Mouse (Mus musculus) left cerebral cortex, adult 9 months (tissue): ENCODE results near the gene Npas1.

Experiments
- DNase-seq, 2 experiments: peaks; one replicate each; pipeline ENCODE4 v3.0.0; 2022; ENCODE audit warnings: low spot score in 2 of 2

Npas1 gene

DNA sequence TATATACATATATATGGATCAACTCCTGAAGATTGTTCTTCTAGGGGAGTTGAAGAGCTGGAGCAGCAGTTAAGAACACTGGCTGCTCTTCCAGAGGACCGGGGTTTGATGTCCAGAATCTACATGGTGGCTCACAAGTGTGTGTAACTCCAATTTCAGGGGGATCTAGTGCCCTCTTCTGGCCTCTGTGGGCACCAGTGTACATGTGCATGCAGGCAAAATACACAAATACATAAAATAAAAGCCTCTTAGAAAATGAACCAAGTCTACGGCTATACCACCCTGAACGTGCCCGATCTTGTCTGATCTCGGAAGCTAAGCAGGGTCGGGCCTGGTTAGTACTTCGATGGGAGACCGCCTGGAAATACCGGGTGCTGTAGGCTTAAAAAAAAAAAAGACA lies 6.0 kb downstream of the Npas1 start:
- DNase-seq = no peak

DNA sequence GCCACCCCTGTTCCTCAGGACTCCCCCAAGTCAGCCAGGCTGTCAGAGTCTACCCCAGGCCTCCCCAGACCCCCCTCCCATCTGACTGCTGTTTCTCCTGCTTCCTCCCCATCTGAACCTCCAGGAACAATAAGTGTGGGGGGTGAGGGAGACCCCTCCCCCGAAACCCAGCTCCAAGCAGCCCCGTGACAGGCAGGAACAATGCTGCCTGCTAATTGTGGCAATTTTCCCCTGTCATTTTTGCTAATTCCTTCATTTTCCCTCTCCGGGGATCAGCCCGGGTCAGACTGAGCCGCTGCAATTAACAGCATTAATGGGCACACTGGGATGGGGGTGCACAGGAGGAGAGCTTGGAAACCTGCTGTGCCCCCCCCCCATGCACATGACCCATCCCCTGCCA lies 9.4 kb downstream of the Npas1 start:
- DNase-seq = no peak

DNA sequence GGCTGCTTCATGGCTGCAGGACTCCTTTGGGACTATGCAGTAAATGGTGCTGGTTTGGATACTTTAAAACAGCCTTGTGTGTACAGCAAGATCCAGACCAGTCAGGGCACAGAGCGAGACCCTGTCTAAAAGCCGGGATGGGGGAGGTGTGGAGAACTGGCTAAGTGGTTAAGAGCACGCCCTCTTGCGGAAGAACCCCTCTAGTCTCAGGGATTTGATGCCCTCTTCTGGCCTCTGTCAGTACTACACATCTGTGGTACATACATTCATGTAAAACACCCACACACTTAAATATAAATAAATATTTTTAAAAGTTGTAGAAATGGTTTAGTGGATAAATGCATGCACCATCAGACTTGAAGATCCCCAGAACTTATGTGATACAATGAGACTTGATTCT lies 11.0 kb downstream of the Npas1 start:
- no peak for DNase-seq

DNA sequence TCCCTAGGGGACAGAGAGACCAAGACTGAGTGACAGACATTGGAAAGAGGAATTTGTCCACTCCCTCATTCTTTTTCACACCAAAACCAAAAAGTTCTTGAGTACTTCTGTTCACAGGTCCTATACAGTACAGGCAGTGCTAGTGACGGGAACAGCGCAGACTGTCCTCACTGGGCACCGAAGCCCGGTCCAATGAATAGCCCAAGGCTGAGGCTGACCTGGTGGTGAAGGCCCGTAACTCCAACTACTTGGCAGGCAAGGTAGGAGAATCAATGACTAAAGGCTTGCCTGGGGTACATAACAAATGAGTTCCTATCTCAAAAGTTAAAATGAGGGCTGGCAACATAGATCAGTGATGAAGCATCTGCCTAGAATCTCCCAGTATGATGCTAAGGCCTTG lies 12.0 kb downstream of the Npas1 start:
- DNase-seq = no peak

DNA sequence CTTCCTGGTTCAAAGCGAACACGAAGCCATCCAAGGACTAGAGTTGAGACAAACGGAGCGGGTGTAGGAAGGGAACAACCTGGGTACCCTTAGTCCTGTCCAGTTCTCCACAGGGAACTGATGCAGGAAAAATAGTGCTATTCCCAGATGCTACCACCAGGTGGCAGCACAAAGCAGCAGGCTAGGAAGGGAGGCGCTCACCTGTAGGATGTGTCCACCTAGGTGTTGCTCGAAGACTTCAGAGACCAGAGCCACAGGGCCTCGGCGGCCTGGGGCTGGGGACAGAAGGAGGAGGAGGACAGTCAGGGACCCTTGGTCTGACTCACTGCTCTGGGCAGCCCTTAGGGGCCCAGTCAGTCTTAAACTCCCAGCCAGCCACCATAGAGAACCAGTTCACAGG lies 12.4 kb downstream of the Npas1 start:
- DNase-seq = peak in 1 of 2 experiments; percentile 69

DNA sequence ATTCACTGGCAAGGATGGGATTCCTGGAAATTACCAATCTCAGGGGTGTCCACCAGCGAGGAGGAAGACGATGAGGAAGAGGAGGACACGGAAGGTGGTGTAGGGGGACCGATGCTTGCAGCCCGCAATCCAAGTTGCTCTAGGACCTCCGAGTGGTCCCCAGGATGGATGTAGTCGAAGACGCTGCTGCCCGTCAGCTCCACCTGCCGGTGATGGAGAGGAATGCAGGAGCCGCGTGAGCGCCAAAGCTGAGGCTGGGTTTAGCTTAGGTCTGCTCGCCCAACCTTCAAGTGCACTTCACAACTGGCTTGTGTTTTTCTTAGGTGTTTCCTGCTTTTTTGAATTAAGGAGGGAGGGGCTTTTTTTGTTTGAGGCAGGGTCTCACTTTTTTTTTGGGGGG lies 14.3 kb downstream of the Npas1 start:
- DNase-seq = peak in 1 of 2 experiments; percentile 80

DNA sequence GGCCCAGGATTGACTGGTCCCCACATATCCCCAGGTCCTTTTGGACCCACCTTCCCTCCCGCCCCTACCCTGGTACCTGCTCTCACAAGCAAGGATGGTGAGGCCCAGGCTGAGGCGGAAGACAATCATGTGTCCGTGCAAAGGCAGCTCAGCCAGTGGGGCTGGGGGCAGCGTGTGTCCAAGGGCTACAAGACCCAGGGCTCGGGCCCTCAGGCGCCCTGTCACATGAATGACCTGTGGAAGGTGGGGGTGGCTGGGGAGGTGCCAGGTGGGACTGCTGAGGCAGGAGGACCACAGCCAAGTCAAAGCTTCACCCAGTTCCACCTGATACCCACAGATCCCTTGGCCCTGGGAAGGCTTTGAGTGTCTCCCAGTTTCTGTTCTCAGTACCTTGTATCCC lies 15.8 kb downstream of the Npas1 start:
- no peak for DNase-seq

DNA sequence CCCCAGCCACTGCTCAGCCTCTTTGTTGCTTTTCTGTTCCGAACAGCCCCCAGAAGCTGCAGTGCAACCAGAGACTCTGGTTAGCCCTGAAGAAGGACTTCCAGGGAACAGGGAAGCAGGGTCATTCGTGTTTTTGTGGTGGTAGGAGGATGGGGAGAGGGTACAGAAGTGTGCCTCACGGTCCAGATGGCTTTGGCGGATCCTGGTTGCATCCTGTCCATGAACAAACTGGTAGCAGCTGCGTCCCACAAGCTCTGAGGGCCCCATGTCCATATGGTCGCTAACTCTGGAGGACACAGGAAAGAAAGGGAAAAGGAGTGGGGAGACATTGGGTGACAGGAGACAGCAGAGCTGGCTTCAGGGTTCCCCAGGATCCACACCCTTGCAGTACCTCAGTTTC lies 16.4 kb downstream of the Npas1 start:
- no peak for DNase-seq

DNA sequence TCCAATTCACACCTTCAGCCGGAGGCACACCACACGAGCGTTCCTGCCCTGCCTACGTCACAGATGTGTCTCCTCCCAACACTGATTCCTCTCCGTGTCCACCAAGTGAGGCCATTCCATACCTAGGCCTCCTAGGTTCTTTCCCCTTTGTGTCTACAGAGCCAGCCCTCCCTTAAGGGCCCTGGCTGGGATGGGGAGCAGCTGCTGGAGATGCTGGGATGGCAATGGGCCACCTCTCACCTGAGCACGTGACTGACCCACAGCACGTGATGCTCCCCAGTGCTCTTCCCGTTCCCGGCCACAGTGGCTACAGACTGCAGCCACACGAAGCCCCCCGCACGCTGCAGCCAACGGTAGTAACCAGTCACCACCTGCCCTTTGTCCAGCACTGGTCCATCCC lies 17.0 kb downstream of the Npas1 start:
- DNase-seq = no peak

DNA sequence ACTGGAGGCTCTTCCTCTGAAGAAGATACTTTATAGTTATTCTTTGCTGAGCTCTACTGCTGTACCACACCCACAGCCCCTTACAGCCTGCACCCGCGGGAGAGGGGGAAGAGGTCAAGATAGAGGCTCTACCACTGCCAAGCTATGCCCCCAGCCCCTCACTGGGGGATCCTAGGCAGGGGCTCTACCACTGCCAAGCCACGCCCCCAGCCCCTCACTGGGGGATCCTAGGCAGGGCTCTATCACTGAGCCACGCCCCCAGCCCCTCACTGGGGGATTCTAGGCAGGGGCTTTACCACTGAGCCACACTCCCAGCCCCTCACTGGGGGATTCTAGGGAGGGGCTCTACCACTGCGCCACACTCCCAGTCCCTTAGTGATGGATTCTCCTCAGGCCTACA lies 21.2 kb downstream of the Npas1 start:
- DNase-seq = no peak

DNA sequence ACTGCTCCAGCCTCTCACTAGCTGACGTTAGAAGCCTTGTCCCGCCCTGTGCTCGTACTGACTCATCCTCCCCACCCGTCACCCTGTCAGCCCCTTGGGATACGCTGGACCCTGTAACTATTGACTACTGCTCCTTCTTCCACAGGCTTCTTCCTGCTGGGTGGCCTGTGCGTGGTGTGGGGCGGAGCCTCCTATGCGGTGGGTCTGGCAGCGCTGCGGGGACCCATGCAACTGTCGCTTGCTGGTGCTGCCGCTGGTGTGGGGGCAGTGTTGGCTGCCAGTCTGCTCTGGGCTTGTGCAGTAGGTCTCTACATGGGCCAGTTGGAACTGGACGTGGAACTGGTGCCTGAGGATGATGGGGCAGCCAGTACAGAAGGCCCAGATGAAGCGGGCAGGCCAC lies 22.5 kb downstream of the Npas1 start:
- DNase-seq = no peak

DNA sequence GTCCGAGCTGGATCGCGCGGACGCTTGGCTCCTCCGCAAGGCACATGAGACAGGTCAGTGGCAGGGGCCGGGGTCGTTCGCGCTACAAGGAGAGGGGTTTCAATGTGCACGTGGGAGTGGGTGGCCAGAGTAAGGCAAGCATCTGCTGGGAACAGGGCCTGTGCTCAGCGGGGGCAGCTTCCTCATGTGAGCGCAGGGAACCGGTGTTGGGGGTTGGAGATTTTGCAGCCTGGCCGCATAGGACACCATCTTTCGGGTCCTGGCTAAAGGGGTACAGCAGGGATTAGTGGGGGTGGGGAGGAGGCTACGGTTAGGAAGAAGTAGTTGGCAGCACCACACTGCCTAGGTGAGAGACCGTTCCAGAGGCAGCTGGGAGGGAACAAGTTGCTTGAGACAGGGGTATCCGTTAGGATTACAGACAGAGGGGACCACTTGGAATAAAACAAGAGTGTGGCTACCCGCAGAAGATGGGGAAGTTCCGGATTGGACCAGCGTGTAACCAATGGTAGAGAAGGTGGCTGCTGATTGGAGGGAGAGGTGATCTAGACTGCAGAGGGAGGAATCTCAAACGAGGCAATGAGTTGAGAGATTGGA lies 24.3 kb downstream of the Npas1 start:
- DNase-seq = peak; percentile 36 to 74

DNA sequence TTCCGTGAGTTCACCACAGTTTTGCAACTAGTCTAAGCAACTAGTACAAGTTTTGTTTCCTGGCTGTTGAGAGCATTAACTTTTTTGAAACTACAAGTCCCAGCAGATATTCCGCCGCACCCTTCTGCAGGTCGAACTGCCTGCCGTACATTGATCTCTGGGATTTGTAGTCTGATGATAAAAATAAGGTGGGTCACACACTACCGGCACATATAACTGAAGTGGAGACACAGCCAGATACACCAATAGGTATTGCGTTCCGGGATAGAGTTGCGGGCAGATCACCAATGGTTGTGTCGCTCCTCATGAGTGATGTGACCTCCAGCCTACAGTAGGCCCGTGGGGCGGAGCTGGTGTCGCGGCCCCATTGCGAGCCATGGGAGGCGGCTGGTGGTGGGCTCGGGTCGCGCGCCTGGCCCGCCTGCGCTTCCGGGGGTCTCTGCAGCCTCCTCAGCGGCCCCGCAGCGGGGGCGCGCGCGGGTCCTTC lies 24.9 kb downstream of the Npas1 start, which contains the start of gene Tmem160:
Tmem160 (plus strand) TSS at position 193 of the 487 bp plus-strand sequence.
- peak; percentile 93 to 95 for DNase-seq

DNA sequence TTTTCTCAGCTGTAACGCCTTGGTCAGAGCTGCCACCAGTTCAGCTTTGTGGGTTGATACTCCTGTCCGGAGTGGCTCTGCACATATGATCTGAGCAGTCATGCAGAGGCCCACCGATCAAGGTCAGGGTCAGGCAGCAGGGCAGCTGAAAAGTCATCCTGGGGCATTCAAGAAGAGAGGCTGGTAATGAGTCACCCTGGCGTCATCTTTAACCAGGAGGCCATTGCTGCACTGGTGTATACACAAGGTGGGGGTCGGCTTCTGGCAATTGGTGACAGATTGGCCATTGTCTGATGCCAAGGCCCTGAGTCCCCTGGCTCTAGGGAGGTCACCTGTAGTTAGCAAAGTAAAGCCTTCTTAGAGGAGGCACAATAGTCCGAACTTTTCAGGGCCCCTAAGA lies 25.9 kb downstream of the Npas1 start:
- DNase-seq = no peak

DNA sequence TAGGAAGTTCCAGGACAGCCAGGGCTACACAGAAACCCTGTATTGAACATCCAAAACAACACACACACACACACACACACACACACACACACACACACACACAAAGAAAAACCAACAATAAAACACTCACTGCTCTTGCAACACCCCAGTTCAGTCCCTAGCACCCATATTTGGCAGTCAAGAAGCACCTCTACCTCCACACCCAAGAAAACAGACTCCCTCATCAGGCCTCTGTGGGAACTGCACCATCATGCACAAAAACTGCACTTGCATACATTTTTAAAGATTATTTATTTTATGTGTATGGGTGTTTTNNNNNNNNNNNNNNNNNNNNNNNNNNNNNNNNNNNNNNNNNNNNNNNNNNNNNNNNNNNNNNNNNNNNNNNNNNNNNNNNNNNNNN lies 36.3 kb downstream of the Npas1 start:
- no peak for DNase-seq

DNA sequence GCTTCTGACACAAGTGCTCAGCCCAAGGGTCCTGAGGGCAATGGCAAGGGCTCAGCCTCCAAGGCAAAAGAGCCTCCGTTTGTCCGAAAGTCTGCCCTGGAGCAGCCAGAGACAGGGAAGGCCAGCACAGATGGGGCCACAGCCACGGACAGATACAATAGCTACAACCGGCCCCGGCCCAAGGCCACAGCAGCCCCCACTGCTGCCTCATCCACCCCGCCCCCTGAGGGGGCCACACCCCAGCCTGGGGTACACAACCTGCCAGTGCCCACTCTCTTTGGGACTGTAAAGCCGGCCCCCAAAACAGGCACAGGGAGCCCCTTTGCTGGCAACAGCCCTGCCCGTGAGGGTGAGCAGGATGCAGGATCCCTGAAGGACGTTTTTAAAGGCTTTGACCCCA lies 42.4 kb downstream of the Npas1 start:
- DNase-seq = no peak

DNA sequence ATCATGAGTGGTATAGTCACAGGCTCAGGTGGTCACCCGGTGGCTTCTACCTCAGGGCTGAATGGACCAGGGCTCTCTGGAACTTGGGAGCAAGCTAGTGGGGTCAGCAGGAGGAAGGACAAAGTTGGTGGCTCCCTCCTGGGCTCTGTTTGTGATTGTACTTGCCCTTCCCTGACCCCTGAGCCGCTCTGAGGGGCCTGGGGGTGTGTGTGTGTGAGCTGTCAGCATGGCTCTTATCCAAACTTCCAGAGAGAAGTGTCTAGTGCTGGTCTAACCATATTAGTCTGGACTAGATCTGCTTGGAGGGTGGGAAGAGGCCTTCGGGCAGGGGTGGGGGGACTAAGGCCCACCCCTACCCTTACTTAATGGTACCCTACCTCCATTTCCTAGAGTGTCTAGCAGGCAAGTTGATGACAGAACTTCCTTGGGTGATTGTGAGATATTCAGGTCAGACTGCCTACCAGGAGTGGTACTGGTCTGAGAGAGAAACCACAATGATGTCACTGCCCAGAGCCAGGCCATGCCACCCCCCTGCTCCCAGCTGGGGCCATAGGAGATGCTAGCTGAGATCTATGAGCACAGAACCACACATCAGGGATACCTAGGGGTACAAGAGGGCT lies 44.1 kb downstream of the Npas1 start:
- no peak for DNase-seq

DNA sequence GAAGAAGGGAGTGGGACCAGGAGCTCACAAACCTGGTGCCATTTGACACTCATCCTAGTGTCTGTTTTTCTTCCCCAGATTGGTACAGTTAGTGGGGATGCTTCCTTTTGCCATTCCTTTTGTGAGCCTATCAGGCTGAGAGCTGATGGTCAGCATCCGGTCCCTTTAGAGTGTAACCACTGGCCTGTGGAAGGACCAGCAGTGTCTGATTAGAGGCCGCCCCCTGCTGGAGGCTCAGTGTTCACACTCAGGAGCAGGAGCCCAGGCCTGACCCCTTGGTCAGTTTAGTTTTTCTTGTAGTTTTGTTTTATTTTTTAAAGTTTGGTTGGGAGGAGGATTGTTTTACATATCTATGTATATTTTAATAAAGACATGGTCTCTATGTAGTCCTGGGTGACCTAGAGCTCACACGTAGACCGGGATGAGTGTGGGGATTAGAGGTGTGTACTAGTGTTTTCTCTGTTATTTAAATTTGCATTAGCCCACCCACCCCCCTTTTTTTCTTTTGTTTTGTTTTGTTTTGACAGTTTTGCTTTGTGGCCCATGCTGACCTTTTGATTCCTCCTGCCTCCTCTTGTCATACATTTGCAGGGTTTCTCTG lies 51.3 kb downstream of the Npas1 start:
- peak in 1 of 2 experiments; percentile 64 for DNase-seq

DNA sequence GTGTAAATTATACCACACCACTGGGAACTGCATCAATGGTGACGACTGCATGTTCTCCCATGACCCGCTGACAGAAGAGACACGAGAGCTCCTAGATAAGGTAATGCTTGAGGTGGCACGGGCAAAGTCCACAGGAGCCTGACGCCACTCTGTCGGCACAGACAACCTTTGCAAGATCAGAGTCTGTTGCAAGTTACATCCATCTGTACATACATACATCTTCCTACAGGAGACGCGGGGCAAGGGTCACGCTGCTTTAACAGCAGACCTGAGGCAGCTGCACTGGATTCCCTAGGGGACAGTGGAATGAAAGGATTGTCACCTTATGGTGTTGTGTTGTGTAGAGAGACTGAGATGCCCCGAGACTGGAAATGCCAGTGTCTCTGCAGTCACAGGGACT lies 51.8 kb downstream of the Npas1 start:
- DNase-seq = no peak

DNA sequence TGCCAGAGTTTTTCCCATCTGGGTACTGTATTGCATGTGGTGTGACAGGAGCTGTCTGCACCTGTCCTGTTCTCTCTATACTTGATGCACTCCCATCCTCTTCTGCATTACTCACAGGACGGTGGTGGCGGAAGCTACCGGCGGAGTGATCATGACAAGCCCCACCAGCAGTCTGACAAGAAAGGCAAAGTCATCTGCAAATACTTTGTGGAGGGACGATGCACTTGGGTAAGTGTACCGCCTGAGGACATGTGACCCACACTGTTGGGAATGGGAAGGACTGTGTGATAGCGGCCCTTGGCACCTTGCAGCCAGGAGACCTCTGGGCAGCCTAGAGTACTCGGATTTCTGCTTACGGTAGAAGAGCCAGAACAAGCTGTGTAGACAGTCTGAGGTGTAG lies 53.8 kb downstream of the Npas1 start:
- DNase-seq = no peak

DNA sequence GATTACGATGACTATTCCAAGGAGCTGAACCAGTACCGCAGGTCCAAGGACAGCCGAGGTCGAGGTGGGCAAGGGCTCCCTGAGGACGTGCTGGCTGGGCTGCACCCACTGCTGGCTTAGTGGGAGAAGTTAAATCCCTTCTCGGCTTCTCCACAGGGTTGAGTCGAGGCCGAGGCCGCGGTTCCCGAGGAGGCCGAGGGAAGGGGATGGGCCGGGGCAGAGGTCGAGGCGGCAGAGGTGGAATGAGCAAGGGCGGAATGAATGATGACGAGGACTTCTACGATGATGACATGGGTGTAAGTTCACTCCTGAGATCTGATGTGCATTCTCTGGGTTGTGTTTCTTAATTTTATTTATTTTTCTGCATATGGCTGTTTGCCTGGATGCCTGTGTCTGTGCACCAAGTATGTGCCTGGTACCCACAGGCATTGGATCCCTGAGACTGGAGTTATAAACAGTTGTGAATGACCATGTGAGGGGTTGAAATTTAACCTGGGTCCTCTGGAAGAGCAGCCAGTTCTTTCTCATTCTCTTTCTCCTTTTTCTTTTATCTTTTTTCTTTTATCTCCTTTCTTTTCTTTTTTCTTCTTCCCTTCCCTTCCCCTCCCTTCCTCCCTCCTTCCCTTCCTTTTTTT lies 55.2 kb downstream of the Npas1 start:
- no peak for DNase-seq

DNA sequence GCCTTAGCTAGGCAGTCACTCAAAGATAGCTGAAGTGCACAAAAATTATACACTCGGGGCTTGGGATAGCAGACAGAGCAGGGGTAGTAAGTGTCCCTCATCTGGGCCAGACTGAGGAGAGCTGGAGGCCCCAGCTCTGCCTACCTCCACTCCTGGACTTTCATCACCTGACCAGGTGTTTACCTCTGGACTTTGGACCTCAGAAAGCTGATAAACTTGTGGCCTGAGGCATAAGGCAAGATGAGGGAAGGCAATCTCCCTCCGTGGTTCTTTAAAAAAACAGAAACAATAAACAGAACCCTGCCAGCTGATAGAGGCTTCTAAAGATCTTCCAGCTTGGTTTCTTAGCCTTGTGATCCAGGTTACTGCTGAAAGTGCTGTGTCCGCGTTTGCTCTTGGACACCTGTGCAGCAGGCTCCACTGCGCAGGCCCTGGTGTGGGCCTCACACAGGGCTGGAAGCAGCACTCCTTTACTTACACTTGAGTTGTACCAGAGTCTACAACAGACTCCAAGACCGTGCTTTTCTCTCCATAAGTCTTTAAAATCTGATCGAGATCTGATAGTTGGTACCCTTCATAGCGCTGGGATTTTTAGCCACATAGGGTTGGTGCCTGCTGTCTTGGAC lies 56.9 kb downstream of the Npas1 start:
- no peak for DNase-seq
